Mouse (Mus musculus): ENCODE data around the gene Midn. TPM values are rescaled to one million over a fixed set of nuclear protein-coding genes. Genes with fewer than 3 reads are reported as not detected.
A peak's percentile ranks its signal among the peaks of the same experiment; 100 is the strongest.

Midn gene
- polyA plus RNA-seq, 1 experiment = 70.1 TPM

- Histone ChIP-seq H3K4me3 (ENCODE audit: control insufficient read depth, low read depth, low read length) (no peak overlapping the region), H3K4me1 (ENCODE audit: control insufficient read depth, insufficient read depth, low read length) (peaks cover 3% of the 10 kb centered on the region; the same call in 1 of the 2 replicates), H3K36me3 (ENCODE audit: control insufficient read depth, insufficient read depth, low read length) (no peaks in the 10 kb centered on the region; the same call in 1 of the 2 replicates), H3K27ac (ENCODE audit: control insufficient read depth, insufficient read depth, low read depth, low read length) (no peak overlapping the region), H3K27me3 (ENCODE audit: control insufficient read depth, insufficient read depth, low read length) (no peaks in the 10 kb centered on the region)
- no peak for TF ChIP-seq CTCF (IDR thresholded peaks at IDR 0.05; ENCODE audit: control insufficient read depth, insufficient read depth, insufficient replicate concordance, low read depth, low read length)
- no peak for TF ChIP-seq POLR2A (IDR thresholded peaks at IDR 0.05; ENCODE audit: control insufficient read depth, low read depth, low read length)
These were observed 18.2 kb upstream of the Midn start for GRCm38 (mm10) chr10:80129846-80130245.

GRCm38 (mm10) chr10:80130403-80131031, 17.6 kb upstream of the Midn start:
- H3K4me3 ChIP-seq (ENCODE audit: control insufficient read depth, low read depth, low read length) = no peak overlapping the region

GRCm38 (mm10) chr10:80131316-80131951, 16.6 kb upstream of the Midn start:
- Histone ChIP-seq H3K4me1 (ENCODE audit: control insufficient read depth, insufficient read depth, low read length) (peaks cover 3% of the 10 kb centered on the region; the same call in 1 of the 2 replicates), H3K4me3 (ENCODE audit: control insufficient read depth, low read depth, low read length) (peak overlapping the region; percentile 50), H3K27ac (ENCODE audit: control insufficient read depth, insufficient read depth, low read depth, low read length) (no peak overlapping the region), H3K36me3 (ENCODE audit: control insufficient read depth, insufficient read depth, low read length) (no peaks in the 10 kb centered on the region; the same call in 1 of the 2 replicates), H3K27me3 (ENCODE audit: control insufficient read depth, insufficient read depth, low read length) (no peaks in the 10 kb centered on the region)
- TF ChIP-seq POLR2A (IDR thresholded peaks at IDR 0.05; ENCODE audit: control insufficient read depth, low read depth, low read length) = peak; percentile 22; the same call in 1 of the 2 replicates
- TF ChIP-seq CTCF (IDR thresholded peaks at IDR 0.05; ENCODE audit: control insufficient read depth, insufficient read depth, insufficient replicate concordance, low read depth, low read length) = peak; percentile 19; the same call in 1 of the 2 replicates

More at GRCm38 (mm10) chr10:80130403-80131031, 17.6 kb upstream of the Midn start:
- TF ChIP-seq POLR2A (IDR thresholded peaks at IDR 0.05; ENCODE audit: control insufficient read depth, low read depth, low read length) (no peak), CTCF (IDR thresholded peaks at IDR 0.05; ENCODE audit: control insufficient read depth, insufficient read depth, insufficient replicate concordance, low read depth, low read length) (no peak)
- Histone ChIP-seq H3K36me3 (ENCODE audit: control insufficient read depth, insufficient read depth, low read length) (no peaks in the 10 kb centered on the region; the same call in 1 of the 2 replicates), H3K27me3 (ENCODE audit: control insufficient read depth, insufficient read depth, low read length) (no peaks in the 10 kb centered on the region), H3K27ac (ENCODE audit: control insufficient read depth, insufficient read depth, low read depth, low read length) (no peak overlapping the region), H3K4me1 (ENCODE audit: control insufficient read depth, insufficient read depth, low read length) (peaks cover 3% of the 10 kb centered on the region; the same call in 1 of the 2 replicates)

GRCm38 (mm10) chr10:80131952-80132350, 16.1 kb upstream of the Midn start:
- Histone ChIP-seq H3K36me3 (ENCODE audit: control insufficient read depth, insufficient read depth, low read length) (no peaks in the 10 kb centered on the region; the same call in 1 of the 2 replicates), H3K27me3 (ENCODE audit: control insufficient read depth, insufficient read depth, low read length) (no peaks in the 10 kb centered on the region), H3K4me1 (ENCODE audit: control insufficient read depth, insufficient read depth, low read length) (peaks cover 6% of the 10 kb centered on the region), H3K4me3 (ENCODE audit: control insufficient read depth, low read depth, low read length) (peak overlapping the region; percentile 50), H3K27ac (ENCODE audit: control insufficient read depth, insufficient read depth, low read depth, low read length) (no peak overlapping the region)
- no peak for TF ChIP-seq POLR2A (IDR thresholded peaks at IDR 0.05; ENCODE audit: control insufficient read depth, low read depth, low read length)
- TF ChIP-seq CTCF (IDR thresholded peaks at IDR 0.05; ENCODE audit: control insufficient read depth, insufficient read depth, insufficient replicate concordance, low read depth, low read length) = no peak

- Histone ChIP-seq H3K36me3 (ENCODE audit: control insufficient read depth, insufficient read depth, low read length) (no peaks in the 10 kb centered on the region), H3K27me3 (ENCODE audit: control insufficient read depth, insufficient read depth, low read length) (no peaks in the 10 kb centered on the region), H3K4me1 (ENCODE audit: control insufficient read depth, insufficient read depth, low read length) (peaks cover 16% of the 10 kb centered on the region), H3K27ac (ENCODE audit: control insufficient read depth, insufficient read depth, low read depth, low read length) (no peak overlapping the region), H3K4me3 (ENCODE audit: control insufficient read depth, low read depth, low read length) (no peak overlapping the region)
- TF ChIP-seq POLR2A (IDR thresholded peaks at IDR 0.05; ENCODE audit: control insufficient read depth, low read depth, low read length) (no peak), CTCF (IDR thresholded peaks at IDR 0.05; ENCODE audit: control insufficient read depth, insufficient read depth, insufficient replicate concordance, low read depth, low read length) (no peak)
These were observed 14.7 kb upstream of the Midn start for GRCm38 (mm10) chr10:80133226-80133849.

GRCm38 (mm10) chr10:80134421-80134820, 13.7 kb upstream of the Midn start:
- H3K4me3 ChIP-seq (ENCODE audit: control insufficient read depth, low read depth, low read length) = no peak overlapping the region
- no peaks in the 10 kb centered on the region for H3K36me3 ChIP-seq (ENCODE audit: control insufficient read depth, insufficient read depth, low read length)
- peaks cover 25% of the 10 kb centered on the region for H3K4me1 ChIP-seq (ENCODE audit: control insufficient read depth, insufficient read depth, low read length)
- no peaks in the 10 kb centered on the region for H3K27me3 ChIP-seq (ENCODE audit: control insufficient read depth, insufficient read depth, low read length)
- H3K27ac ChIP-seq (ENCODE audit: control insufficient read depth, insufficient read depth, low read depth, low read length) = no peak overlapping the region
- TF ChIP-seq CTCF (IDR thresholded peaks at IDR 0.05; ENCODE audit: control insufficient read depth, insufficient read depth, insufficient replicate concordance, low read depth, low read length) (no peak), POLR2A (IDR thresholded peaks at IDR 0.05; ENCODE audit: control insufficient read depth, low read depth, low read length) (no peak)

GRCm38 (mm10) chr10:80135161-80135560, 12.9 kb upstream of the Midn start:
- TF ChIP-seq CTCF (IDR thresholded peaks at IDR 0.05; ENCODE audit: control insufficient read depth, insufficient read depth, insufficient replicate concordance, low read depth, low read length) (no peak), POLR2A (IDR thresholded peaks at IDR 0.05; ENCODE audit: control insufficient read depth, low read depth, low read length) (no peak)
- no peak overlapping the region for H3K4me3 ChIP-seq (ENCODE audit: control insufficient read depth, low read depth, low read length)
- peaks cover 25% of the 10 kb centered on the region for H3K4me1 ChIP-seq (ENCODE audit: control insufficient read depth, insufficient read depth, low read length)
- H3K36me3 ChIP-seq (ENCODE audit: control insufficient read depth, insufficient read depth, low read length) = no peaks in the 10 kb centered on the region
- no peak overlapping the region for H3K27ac ChIP-seq (ENCODE audit: control insufficient read depth, insufficient read depth, low read depth, low read length)
- H3K27me3 ChIP-seq (ENCODE audit: control insufficient read depth, insufficient read depth, low read length) = no peaks in the 10 kb centered on the region

All from testis, adult 2 months (tissue).